Mouse (Mus musculus) thymus, postnatal 25 days (tissue): Measurements from ENCODE around the gene Pdss2.
"Not testable (repeated sequence)": the region's sequence is repeated elsewhere in the genome, so short reads cannot be mapped to it uniquely, and the experiment has no call there.

Source experiments
- DNase-seq: peaks from one replicate; pipeline ENCODE4 v3.0.0; 2022

The Pdss2 gene

DNA sequence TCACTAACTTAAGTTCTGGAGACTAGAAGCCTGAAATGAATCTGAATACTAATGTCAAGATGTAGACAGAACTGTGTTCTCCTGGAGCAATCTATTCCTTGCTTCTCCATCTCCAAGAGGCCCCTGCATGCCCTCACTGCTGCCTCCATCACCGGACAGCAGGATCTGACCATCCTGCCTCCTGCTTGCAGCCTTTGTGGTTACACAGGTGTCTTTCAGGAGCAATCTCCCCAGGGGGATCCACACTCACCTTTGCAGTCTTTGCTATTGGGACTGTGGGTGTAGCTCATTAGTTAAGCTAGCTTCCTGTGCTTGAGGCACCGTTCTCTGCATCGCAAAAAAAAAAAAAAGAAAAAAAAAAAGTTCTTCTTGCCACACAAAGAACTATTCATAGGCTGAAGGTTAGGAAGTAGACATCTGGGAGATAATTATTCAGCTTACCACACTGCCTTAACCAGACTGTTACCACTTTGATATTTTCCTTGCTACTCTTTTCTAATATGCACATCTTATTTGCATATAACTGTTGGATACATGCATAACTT, 23.0 kb downstream of the Pdss2 start:
- DNase-seq = no peak

DNA sequence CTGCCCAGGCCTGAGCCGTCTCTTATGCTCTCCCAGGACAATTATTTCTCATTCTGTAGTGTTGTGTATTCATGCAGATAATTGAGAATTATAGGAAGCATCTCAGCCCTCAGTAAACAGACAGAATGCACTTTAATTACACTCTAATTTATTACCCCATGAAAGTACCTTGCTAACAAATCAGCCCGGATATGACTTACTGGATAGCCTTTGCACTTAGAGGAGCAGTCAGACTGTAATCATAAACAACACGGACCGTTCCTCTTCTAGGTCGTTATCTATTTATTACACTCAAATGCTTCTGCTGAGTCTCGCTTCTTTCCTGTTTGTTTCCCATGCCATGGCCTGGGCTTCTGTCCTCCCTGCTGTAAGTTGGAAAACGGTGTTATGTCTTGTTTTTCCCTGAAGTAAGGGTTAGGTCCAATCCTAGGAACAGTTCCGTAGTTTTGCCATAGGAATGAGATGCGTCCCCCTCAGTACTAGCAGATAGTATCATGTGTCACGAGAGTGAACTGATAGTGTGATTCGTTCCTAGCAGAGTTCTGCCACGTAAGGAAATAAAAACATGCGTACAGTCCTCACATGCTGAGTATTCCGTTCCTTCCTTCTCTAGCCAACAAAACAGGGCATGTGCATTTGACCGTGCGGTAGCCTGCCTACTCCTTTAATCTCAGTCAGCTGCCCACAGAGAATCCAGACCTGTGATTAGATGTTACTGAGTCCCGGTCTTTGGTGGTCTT, 24.3 kb downstream of the Pdss2 start:
- no peak for DNase-seq

DNA sequence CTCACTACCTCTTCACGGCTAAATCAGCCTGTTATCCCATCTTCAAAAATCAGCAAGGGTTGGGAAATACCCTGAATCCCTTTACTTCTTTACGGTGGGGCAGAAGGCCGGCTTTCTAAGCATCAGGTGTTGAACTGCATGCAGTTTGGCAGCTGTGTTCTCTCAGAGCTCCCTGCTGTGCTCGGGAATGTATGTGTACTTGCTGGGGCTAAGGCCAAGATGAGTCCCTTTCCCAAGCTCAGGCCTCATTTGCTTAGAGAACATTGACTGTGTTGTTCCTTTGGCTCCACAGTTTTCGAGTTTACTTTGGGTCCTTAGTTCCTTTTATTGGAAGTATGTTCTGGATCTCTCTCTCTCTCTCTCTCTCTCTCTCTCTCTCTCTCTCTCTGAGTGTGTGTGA, 26.7 kb downstream of the Pdss2 start:
- no peak for DNase-seq

DNA sequence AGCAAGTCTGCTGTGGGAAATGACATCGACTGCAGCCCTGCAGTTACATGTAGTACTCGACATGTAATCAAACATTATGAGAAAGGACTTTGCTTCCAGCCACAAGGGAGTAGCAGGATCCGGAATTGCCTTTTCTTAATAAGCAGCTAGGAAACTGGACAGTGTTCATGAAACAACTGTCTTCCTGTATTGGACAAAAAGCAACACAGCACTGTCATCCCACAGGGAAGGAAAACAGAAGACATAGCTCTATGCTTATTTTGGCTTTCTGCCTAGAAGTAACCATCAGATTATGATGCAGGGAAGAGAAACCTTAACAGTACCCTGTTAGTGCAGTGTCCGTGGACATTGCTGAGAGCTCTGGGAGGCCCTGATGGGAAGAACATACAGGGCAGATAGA, 31.0 kb downstream of the Pdss2 start:
- DNase-seq = no peak

DNA sequence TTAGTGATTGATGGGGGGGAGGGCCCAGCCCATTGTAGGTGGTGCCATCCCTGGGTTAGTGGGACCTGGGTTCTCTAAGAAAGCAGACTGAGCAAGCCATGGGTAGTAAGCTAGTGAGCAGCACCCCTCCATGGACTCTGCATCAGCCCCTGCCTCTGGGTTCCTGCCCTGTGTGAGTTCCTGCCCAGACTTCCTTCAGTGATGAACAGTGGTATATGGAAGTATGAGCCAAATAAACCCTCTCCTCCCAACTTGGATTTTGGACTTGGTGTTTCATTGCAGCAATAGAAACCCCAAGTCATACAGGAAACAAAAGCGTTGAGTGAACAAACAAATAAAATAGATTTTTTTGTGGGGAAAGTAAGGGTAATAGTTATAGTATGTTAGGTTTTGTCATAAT, 35.7 kb downstream of the Pdss2 start:
- DNase-seq = not testable (repeated sequence)

DNA sequence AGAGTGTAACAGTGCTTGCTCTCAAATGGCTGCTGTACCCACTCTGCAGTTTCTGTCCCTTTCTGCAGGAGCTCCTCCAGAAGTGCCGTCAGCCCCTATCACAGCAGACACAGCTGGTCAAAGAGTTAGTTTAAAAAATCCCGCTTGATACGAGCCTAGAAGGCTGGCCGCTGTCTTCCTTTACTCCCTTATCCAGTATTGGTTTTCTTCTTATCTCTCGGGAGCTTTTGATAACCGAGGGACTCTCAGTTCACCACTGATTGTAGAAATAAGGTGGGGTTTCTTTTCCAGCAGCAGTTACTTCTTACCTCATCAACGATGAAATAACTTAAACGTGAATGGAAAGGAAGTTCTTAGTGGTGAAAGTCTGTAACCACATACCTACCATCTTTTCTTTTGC, 36.2 kb downstream of the Pdss2 start:
- DNase-seq = not testable (repeated sequence)

DNA sequence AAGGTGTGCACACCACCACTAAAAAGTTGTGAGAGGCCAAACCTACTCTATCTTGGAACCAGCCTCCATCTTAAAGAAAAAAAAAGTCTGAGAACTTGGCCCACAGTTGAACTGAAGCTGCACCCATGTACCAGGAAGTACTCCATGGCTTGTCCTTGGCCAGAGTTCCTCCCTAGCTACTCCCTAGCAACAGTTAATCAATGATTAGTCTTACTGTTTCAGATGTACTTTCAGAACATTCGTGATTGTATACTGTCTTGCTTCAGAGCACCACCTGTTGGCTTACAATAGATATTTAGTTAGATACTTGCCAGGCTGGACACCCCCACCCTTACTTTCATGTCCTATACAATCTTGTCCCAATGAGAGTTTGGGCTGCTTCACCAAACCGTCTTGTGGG, 50.0 kb downstream of the Pdss2 start:
- DNase-seq = no peak

DNA sequence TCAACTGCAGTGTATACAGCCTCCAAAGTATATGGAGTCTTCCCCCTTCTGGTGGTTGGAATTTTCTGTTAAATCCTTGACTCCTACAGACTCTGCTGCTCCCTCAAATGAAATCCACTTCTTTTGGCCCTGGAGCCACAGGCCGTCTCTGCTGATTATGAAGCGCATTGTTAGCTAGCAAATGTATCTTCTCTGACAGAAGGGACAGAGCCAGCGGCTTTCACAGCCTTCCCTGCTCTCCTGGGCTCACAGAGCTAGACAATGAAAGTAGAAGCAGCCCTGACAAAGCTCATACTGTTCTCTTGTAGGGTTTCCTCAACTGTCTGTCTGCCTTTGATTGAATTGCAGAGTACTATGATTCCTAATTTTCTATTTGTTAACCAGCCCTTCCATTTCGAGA, 51.1 kb downstream of the Pdss2 start:
- DNase-seq = no peak

DNA sequence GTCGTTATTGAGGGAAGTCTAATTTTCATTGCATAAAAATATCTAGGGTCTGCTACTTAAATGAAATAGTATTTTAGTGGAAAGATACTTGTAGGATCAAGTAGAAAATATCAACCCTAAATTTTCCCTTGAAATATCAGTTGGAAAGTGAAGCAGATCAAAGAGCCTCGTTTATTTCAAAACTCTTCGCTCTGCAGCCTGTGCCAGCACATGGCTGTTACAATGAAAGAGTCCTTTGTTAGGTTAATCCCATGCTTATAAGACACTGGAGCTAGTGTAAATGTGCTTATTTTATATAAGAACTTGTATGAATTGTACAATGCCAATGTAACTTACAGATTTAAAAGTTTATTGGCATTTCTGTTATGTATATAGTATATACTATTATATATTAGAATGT, 51.8 kb downstream of the Pdss2 start:
- DNase-seq = no peak

DNA sequence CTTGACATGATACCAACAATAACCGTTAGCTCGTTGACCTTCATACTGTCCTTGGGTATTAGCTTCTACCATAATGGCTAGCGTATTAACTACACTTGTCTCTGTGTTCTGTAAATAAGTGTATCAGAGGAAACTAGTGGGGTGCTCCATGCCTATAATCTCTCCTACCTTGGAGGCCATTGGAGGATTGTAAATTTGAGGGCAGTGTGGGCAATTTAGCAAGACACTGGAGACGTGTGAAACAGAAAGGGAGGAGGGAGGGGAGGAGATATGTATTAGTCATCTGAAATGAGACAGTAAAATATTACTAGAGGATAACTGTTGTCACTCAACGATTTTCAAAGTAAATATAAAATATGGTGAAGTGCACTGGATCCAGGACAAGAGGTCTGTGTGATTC, 54.2 kb downstream of the Pdss2 start:
- DNase-seq = no peak

DNA sequence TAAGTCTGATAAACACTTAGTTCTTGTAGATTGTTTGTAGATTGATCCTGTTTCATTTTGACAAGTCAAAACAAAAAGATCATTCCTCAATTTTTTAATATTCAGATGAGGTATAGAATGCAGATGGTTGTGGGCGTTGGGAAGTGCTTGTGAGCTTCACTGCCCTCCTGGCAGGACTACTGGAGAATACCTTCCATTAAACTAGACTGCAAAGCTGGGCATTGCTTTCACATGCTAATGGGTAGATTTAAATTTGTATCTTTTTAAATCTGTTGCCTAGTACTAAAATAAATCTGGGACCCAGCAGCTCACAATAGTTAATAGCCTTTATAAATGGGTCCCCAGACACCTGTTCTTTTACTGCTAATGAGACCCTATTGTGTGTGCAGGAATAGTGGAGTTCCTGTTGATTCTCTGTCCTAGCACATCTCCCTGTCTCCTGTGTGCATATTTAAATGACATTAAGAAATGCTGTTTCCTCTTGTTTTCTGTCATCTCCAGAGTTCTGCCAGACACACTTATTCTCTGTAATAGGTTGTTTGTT, 54.9 kb downstream of the Pdss2 start:
- DNase-seq = no peak

DNA sequence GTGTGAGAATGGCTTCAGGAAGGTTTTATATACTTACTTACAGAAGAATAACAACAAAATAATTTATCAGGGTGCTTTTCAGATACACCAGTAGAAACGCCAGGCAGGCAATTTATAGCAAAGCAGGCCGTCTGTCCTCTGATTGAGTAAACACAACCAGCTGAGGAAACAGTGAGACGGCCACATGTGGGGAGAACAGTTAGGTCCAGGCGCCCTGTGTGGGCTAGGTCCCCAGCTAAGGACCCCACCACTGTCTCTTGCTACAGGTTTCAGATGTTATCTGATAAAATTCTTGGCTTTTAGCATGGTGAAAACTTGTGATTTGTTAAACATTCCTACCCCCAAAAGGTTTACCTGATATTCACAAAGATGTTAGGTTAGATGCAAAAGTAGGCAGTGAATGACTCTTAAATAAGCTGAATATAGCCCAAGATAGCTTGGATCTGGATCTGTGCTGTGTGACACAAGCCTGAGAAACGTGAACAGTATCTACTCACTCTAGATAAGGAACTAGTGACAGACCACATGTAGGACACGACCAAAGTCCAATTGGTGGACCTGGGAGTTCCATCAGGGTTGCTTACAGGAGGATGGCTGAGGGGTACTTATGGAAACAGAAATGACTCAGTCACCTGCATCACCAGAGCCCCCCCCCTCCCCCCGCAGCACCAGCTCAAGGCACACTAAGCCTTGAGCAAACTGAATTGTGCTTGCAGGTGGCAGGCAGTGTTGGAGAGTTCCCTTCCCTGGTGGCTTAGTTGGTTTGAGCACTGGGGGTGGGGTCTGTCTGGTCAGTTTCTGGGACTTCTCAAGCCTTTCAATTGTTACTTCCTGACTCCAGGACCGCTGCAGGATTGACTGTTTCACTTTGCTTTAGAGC, 56.2 kb downstream of the Pdss2 start:
- DNase-seq = no peak

DNA sequence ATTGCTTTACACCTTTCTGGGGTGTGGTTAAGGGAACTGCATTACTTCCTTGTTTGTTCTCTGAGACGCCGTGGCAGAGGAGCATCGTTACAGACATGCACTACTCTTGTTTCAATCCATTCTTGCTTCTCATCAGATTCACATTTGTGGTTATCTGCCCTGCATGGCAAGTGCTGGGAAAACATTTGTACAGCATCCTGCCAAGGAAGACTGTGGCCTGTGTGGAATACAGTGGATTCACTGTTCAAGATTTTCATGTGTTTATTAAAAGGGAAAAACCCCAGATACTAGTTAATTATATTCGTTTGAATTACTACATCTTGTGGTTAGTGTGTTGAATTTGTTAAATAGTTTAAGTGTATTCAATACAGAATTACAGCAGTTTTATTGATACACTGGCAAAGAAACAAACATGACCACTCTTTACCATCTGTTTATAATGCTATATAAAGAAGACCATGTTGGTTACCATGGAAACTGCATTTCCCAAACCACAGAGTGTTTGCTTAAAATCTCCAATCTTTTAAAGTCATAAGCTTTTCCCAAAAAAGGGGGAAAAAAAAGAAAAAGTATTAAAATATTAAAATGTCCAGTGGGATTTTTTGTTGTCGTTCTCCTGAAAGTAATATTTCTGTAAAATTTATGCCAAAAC, 58.5 kb downstream of the Pdss2 start:
- DNase-seq = no peak

DNA sequence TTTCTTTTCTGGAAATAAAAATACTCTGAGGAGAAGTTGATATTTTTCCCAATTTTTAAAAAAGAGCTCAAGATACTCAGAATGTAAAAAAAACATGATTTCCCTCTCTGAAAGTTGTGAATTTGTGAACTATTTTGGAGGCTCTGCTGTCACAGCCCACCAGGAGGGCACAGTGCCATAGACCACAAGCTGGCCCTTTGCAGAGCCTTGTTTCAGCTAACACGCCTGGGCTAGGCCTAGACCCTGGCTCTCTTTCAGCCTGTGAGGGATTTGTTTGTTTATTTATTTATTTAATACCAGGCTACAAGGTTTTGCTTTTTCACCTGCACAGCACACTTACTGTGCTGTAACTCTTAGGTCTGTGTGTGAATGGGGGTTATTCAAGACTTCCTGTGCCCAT, 64.3 kb downstream of the Pdss2 start:
- no peak for DNase-seq

DNA sequence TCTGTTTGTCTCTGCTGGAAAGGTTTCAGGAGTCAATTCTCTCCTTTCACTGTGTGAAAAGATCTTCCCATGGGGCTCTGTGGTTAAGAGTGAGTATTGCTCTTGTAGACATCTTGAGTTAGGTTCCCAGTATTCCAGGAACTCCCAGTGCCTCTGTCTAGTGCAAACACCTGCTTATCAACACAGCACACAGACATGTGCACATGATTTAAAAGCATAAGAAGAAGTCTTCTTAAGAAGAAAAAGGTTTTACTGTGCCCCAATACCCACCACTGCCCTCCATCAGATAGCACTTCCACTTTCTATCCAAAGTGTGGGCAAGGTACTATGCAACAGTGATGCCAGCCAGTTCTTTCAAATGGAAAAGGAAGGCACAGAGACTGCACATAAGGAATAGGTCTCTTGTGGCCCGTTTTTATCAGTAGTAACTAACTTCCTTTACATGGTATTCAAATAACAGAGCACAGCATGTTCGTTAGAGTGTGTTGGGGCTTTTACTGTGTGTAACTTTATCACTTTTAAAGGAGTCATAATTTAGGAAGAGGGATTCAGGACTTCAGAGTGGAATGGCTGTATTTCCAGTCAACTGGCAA, 69.4 kb downstream of the Pdss2 start:
- DNase-seq = no peak

DNA sequence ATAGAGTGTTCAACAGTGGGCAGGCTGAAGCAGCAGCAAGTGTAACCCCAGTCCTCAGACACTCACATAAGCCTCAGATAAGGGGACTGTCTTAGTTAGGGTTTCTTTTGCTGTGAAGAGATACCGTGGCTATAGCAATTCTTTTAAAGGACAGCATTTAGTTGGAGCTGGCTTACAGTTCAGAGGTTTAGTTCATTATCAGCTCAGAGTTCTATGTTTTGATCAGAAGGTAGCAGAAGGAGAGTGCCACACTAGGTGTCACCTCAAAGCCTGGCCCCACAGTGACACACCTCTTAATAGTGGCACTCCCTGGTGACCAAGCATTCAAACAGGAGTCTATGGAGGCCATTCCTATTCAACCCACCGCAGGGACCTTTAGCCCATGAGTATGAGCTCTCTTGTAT, 70.0 kb downstream of the Pdss2 start:
- no peak for DNase-seq

DNA sequence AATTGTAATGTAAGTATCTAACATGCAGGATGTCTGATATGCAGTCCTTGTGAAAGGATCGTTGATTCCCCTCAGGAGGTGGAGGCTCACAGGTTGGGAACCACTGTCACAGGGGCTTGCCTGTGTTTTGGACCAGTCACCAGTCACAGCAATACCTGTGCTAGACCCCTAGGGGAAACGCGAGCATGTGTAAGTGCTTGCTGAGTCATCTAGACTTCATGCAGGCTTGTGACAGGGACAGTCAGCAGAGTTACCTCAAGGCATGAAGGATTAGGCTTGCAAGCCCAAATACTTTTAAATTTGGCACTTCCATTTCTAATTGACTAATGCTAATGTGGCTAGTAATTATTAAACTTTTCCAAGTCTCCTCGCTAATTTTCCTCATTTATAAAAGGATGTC, 71.2 kb downstream of the Pdss2 start:
- no peak for DNase-seq

DNA sequence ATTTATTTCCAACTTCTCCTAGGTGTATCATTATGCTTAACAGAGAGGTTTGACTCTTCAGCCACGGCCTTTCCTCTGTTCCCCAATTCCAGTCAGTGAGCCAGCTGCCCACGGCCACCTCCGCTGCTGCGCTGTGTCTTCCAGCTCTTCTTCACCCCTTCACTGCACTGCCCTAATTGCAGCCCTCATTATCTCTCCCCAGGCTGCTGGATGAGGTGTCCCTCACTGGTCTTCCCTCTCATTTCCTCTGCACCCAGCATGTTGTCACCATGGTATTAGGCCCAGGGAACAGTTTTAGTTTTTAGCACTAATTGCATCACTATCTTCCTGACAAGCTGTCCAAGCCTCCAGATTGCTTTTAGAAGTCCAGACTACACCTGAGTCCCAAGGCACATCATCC, 73.0 kb downstream of the Pdss2 start:
- DNase-seq = no peak

DNA sequence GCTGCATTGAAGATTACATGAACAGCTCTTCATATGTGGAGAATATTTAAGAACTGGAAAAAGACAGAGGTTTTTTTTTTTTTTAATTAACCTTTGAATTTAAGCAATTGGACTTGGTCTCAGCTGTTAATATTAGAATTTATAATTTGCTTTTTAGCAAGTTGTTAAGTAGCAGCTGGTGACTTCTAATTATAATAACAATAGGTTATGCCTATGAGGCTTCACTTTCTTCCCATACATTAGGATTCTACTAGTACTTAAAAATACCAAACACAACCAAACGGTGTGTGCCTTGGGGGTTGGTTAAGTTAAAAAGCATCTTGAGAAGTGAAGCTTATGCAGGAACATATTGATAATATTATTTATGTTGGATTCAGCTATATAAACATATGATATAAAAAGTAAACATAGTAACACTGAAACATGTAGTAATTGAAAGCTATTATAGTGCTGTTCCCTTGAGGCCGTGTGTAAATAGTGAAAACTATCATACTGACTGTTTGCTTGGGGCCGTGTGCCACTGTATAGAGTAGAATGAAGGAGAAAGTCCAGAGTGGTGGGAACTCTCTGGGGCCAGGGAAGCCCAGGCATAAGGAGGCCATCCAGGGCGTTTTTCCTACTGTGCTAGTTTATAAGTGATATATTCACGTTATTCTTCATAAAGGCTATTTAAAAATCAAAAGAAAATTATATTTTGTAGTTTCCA, 87.0 kb downstream of the Pdss2 start:
- DNase-seq = no peak

DNA sequence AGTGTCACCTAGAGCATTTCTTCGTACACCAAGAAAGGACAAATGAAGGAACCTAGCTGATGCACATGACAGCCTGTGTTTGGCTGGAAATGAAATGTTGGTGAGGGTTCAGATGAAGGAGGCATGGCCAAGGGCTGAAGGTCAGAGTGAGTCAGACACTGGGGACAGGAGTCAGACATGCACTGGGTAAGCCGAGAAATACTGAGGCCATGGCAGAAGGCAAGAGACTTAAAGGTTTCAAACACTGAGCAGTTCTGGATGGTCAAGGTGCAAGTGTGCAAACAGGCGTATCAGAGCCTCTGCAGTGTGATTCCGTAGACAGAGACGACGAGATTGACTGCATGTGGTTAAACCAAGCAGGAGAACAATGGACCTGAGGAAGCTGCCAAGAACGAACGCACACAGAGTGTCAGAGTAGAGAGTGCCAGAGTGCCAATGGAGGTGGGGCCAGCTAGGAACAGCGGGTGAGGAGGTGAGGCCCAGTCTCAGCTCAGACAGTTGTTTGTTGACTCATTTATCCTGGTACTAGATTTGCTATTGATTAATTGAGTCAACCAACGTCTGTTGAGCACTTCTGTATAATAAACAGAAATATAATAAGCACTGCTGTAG, 89.6 kb downstream of the Pdss2 start:
- no peak for DNase-seq

DNA sequence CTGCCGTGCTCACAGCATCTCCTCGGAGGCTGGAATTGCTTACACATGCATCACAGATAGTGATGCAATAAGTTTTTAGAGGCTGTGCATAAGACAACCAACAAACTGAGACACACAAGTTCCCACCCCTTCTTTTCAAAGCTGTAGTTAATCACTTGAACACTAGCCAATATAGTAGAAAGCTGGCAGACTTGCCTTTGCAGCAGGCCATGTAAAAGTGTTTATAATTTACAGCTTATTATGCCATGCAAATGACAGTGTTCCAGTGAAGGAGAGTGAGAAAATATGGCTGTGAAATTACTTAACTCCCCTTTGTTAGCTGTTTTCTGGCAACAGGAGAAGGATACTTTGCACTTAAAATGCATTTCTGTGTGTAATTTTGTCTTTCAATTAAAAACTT, 90.9 kb downstream of the Pdss2 start:
- DNase-seq = no peak
